Mouse (Mus musculus) MEL (cell line): Measurements from ENCODE around the gene Rhox3c.
"Not testable (repeated sequence)": the region's sequence is repeated elsewhere in the genome, so short reads cannot be mapped to it uniquely, and the experiment has no call there.

Experiments used
- E2F4 ChIP-seq: IDR thresholded peaks from 2 replicates; pipeline ENCODE4 v1.6.1; 2011; ENCODE audit warnings: low read depth, low read length, improper control_type of control experiment, borderline replicate concordance
- MAFK ChIP-seq: IDR thresholded peaks from 2 replicates; pipeline ENCODE4 v1.6.1; 2011; ENCODE audit warnings: low read depth, mild to moderate bottlenecking, low read length, improper control_type of control experiment, borderline replicate concordance

DNA sequence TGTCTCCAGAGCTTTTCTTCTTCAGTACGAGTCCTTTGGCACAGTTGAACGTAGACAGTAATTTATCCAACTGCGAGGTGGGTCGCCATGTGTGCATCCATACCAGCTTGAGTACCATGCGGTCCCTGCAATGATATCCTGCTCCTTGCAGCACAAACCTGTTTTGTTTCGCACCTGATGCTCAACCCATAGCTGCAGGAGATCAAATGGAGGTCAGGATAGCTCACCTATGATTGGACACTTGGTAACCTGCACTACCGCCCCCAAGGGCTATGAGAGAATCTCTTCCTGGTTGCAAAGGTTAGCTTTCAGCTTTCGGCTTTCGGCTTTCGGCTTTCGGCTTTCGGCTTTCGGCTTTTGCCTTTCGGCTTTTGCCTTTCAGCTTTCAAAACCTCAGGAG, 21.7 kb downstream of the Rhox3c start, which contains the start of gene Rhox4c:
- TF ChIP-seq MAFK, E2F4: not testable (repeated sequence)
